Mouse (Mus musculus) liver, adult 2 months (tissue): ENCODE measurements around the gene Lrrc8a. TPM values are rescaled to one million over a fixed set of nuclear protein-coding genes. Genes with fewer than 3 reads are reported as not detected.

Source experiments
- DNase-seq: peaks from one replicate; pipeline ENCODE4 v3.0.0-alpha.2; 2011; ENCODE audit warnings: low read depth, low spot score; ENCODE audit errors: extremely low read depth
- H3K27ac ChIP-seq: fragments of 200-500 bp; replicated peaks from 2 replicates; pipeline ENCODE4 v1.5.1; 2012; ENCODE audit warnings: low read depth, mild to moderate bottlenecking, control low read depth, inconsistent platforms, low read length; ENCODE audit not compliant: insufficient read depth
- H3K27me3 ChIP-seq: fragments of 200-500 bp; 2 replicates; pipeline ENCODE4 v1.6.1; 2012; ENCODE audit warnings: mild to moderate bottlenecking, moderate library complexity, low read length, inconsistent platforms; ENCODE audit not compliant: control insufficient read depth, insufficient read depth
- H3K36me3 ChIP-seq: fragments of 200-500 bp; 2 replicates; pipeline ENCODE4 v1.6.1; 2012; ENCODE audit warnings: low read length, inconsistent platforms; ENCODE audit not compliant: control insufficient read depth, insufficient read depth
- H3K4me1 ChIP-seq: fragments of 200-500 bp; 2 replicates; pipeline ENCODE4 v1.6.1; 2011; ENCODE audit warnings: low read length; ENCODE audit not compliant: control insufficient read depth, insufficient read depth
- H3K4me3 ChIP-seq: fragments of 200-500 bp; 2 replicates; pipeline ENCODE4 v1.5.1; 2011; ENCODE audit warnings: low read depth, mild to moderate bottlenecking, control low read depth, low read length, moderate library complexity; ENCODE audit not compliant: insufficient read depth
- H3K79me2 ChIP-seq: fragments of 200-500 bp; 2 replicates; pipeline ENCODE4 v1.6.1; 2012; ENCODE audit warnings: inconsistent platforms, mild to moderate bottlenecking, low read length, moderate library complexity; ENCODE audit not compliant: control insufficient read depth, insufficient read depth
- H3K9ac ChIP-seq: fragments of 200-500 bp; 2 replicates; pipeline ENCODE4 v1.6.1; 2012; ENCODE audit warnings: low read depth, mild to moderate bottlenecking, control low read depth, inconsistent platforms, low read length
- CTCF ChIP-seq: fragments of 200-500 bp; IDR thresholded peaks from 2 replicates; pipeline ENCODE4 v1.5.1; 2011; ENCODE audit warnings: low read depth, low read length, control low read depth
- POLR2A ChIP-seq: fragments of 200-500 bp; IDR thresholded peaks from 2 replicates; pipeline ENCODE4 v1.6.1; 2011; ENCODE audit warnings: low read length, control low read depth; ENCODE audit not compliant: insufficient read depth; ENCODE audit errors: extremely low read depth
- WGBS: fragments of 180-500 bp; shearing (Covaris S2); methylation state at CpG from one replicate; pipeline ENCODE4 v1.1.7; 2018; 5-methylcytosine and 5-hydroxymethylcytosine counted together
- polyA plus RNA-seq: library from polyadenylated mRNA; depleted of rRNA; stranded (reverse); fragments of >200 nt; gene quantifications from 2 replicates; pipeline ENCODE4 v1.2.3, GENCODE M21; 2012
- total RNA-seq: library from RNA; depleted of rRNA; stranded (reverse); fragments of >200 nt; gene quantifications from 2 replicates; pipeline ENCODE4 v1.2.3, GENCODE M21; 2014

Lrrc8a gene
- total and polyA plus RNA-seq, 2 experiments, result 8.5 to 22.6 TPM

GRCm38 (mm10) chr2:30200388-30200925 is 37.1 kb upstream of the Lrrc8a start:
- peaks cover 19% of the 10 kb centered on the region; the same call in 1 of the 2 replicates for H3K79me2 ChIP-seq
- no peaks in the 10 kb centered on the region for H3K27me3 ChIP-seq
- H3K36me3 ChIP-seq, result 0 out of 2 replicates have a peak, but pooled peaks cover 2% of the 10 kb centered on the region
- no peak overlapping the region for H3K4me3 ChIP-seq
- WGBS, result 24% methylated on average over 5 of the region's 5 CpGs
- TF ChIP-seq CTCF (no peak), POLR2A (no peak)
- H3K4me1 ChIP-seq, result peaks cover 38% of the 10 kb centered on the region
- peak overlapping the region; percentile 60 for H3K9ac ChIP-seq
- DNase-seq, result no peak
- peak overlapping the region; percentile 97 for H3K27ac ChIP-seq

DNA sequence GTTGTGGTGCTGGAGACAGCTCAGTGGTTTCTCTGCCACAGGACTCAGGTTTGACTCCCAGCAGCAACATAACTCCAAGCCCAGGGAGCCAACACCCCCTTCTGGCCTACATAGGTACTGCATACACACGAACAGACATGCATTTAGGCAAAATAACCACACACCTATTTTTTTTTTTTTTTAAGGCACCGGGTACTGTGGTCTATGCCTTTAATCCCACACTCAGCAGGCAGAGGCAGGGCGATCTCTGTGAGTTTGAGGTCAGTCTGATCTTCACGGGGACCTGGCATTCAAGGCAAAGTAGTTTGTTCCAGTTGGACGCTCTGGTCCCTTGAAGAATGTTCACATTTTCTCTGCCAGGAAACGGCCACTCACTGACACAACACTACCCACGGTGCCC is 34.1 kb upstream of the Lrrc8a start:
- no peak for TF ChIP-seq POLR2A
- peak; percentile 72 for TF ChIP-seq CTCF
- H3K27ac ChIP-seq, result peak overlapping the region; percentile 89
- peak overlapping the region; percentile 49 for H3K4me3 ChIP-seq
- no peaks in the 10 kb centered on the region for H3K36me3 ChIP-seq
- DNase-seq, result peak; percentile 79
- peaks cover 3% of the 10 kb centered on the region; the same call in 1 of the 2 replicates for H3K79me2 ChIP-seq
- 25% methylated on average over 7 of the region's 7 CpGs for WGBS
- no peaks in the 10 kb centered on the region for H3K27me3 ChIP-seq
- H3K4me1 ChIP-seq, result peaks cover 40% of the 10 kb centered on the region
- H3K9ac ChIP-seq, result peak overlapping the region; percentile 81

DNA sequence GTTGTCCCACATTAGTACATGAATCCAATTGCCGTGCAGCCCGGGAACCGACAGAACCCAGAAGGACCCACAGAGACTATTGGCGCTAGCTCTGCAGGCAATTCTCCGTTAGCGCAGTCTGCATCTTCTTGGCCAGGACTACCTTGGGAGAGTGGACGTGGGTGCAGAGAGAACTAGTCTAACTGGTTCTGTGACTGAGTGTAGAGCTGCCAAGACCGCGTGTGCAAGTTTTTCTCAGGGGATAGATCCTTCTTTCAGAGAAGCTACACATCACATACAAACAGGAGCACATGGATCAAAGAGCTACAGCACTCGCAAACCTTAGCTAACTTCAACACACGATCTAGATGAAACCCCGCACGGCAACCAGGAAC is 32.3 kb upstream of the Lrrc8a start:
- no peak for DNase-seq
- Histone ChIP-seq H3K4me1 (peaks cover 37% of the 10 kb centered on the region), H3K79me2 (peaks cover 3% of the 10 kb centered on the region; the same call in 1 of the 2 replicates), H3K4me3 (peak overlapping the region; percentile 88), H3K27me3 (no peaks in the 10 kb centered on the region), H3K9ac (peak overlapping the region; percentile 86), H3K36me3 (no peaks in the 10 kb centered on the region), H3K27ac (peak overlapping the region; percentile 89)
- TF ChIP-seq CTCF (no peak), POLR2A (no peak)
- under 1% methylated on average over 13 of the region's 13 CpGs for WGBS

DNA sequence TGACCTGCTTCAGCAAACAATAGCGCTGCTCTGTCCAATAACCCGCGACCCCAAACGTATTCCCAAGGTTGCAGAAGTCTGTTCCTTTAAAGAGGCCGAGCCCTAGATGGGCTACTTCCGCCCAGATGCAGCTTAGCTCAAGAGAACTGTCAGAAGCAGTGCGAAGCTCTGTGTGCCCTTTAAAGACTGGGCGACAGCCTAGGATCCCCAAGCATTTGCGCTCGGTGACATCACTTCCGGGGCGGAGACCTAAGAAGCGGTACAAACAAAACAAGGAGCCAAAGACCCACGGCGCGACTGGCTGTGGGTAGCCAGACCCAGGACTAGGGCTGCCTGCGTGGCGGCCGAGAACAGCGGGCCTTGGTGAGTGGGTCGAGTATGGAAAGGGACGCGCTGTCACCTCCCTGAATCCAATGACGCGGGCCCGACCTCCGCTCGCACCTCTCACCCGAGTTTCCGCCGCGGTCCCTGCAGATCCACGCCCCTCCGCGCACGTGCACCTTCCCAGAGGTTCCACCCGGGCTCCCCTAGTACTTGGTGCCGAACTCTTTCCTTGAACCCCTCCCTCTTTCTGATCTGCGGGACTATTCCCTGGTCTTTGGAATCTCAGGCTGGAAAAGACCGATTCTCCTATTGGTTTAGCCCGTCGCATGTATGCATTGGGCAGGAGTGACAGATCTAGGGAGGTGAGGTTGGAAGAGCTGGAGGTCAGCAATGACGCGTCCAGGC is 31.7 kb upstream of the Lrrc8a start, which contains the start of gene Kyat1:
Gene Kyat1 (minus strand): TSS at position 219 of the 729 bp plus-strand sequence.
- DNase-seq, result peak; percentile 98
- peak within 1 kb of the TSS; percentile 93 for H3K9ac ChIP-seq
- no peaks in the 10 kb centered on the region for H3K36me3 ChIP-seq
- peak; percentile 96 for TF ChIP-seq POLR2A
- no peak for TF ChIP-seq CTCF
- H3K27me3 ChIP-seq, result no peaks in the 10 kb centered on the region
- peak within 1 kb of the TSS; percentile 91 for H3K27ac ChIP-seq
- peak within 1 kb of the TSS; percentile 88 for H3K4me3 ChIP-seq
- peaks cover 3% of the 10 kb centered on the region; the same call in 1 of the 2 replicates for H3K79me2 ChIP-seq
- WGBS, result under 1% methylated on average over 44 of the region's 44 CpGs
- H3K4me1 ChIP-seq, result peaks cover 41% of the 10 kb centered on the region

DNA sequence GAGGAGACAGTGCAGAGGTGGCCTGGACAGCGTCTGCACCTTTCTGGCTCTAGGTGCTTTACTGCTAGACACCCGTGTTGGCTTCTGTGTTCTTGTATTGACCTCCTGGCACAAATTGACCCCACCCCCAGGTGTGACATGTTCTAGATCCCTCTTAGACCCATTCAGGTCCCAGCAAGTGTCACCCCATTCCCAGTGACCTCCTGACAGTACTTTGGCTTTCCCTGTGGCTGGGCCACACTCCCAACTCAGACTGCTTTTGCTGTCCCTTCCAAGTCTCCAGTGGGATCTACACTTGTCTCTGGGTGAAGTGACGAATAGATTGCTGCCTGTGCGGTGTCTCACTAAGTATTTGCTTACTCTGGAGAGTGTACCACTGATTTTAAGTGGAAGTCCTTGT is 30.1 kb upstream of the Lrrc8a start:
- Histone ChIP-seq H3K79me2 (peaks cover 3% of the 10 kb centered on the region; the same call in 1 of the 2 replicates), H3K4me3 (no peak overlapping the region), H3K27me3 (no peaks in the 10 kb centered on the region), H3K27ac (peak overlapping the region; percentile 91), H3K36me3 (no peaks in the 10 kb centered on the region), H3K4me1 (peaks cover 41% of the 10 kb centered on the region), H3K9ac (peak overlapping the region; percentile 93)
- peak; percentile 88 for DNase-seq
- no peak for TF ChIP-seq CTCF
- TF ChIP-seq POLR2A, result 0 out of 2 replicates have a peak, but pooled peaks have one; percentile 45
- 23% methylated on average over 4 of the region's 4 CpGs for WGBS

- Histone ChIP-seq H3K79me2 (peaks cover 1% of the 10 kb centered on the region; the same call in 1 of the 2 replicates), H3K27ac (peak overlapping the region; percentile 91), H3K4me1 (peaks cover 41% of the 10 kb centered on the region), H3K4me3 (no peak overlapping the region), H3K36me3 (no peaks in the 10 kb centered on the region), H3K9ac (peak overlapping the region; percentile 93; the same call in 1 of the 2 replicates), H3K27me3 (no peaks in the 10 kb centered on the region)
- DNase-seq, result peak; percentile 61
- TF ChIP-seq CTCF (no peak), POLR2A (no peak)
- WGBS, result 65% methylated on average over 5 of the region's 5 CpGs
Measured at GRCm38 (mm10) chr2:30207886-30208285, 29.6 kb upstream of the Lrrc8a start.
